Mouse (Mus musculus): ENCODE results near the gene Lmo3.

Lmo3 gene

GRCm38 (mm10) chr6:138581734-138582505, at the start of gene Lmo3:
Gene Lmo3 (minus strand): TSS chr6:138581968.
- DNase-seq (ENCODE audit: low spot score) = no peak

GRCm38 (mm10) chr6:138620786-138621185, 39.0 kb upstream of the Lmo3 start:
- no peak for DNase-seq (ENCODE audit: low spot score)

GRCm38 (mm10) chr6:138618396-138618795, 36.6 kb upstream of the Lmo3 start:
- DNase-seq (ENCODE audit: low spot score) = no peak

GRCm38 (mm10) chr6:138597016-138597415, 15.2 kb upstream of the Lmo3 start:
- DNase-seq (ENCODE audit: low spot score) = no peak

GRCm38 (mm10) chr6:138595991-138596698, 14.4 kb upstream of the Lmo3 start:
- no peak for DNase-seq (ENCODE audit: low spot score)

- no peak for DNase-seq (ENCODE audit: low spot score)
Measured at GRCm38 (mm10) chr6:138583314-138583713, 1.5 kb upstream of the Lmo3 start.

GRCm38 (mm10) chr6:138582506-138583000, 785 bp upstream of the Lmo3 start:
- no peak for DNase-seq (ENCODE audit: low spot score)

- DNase-seq (ENCODE audit: low spot score) = no peak
Measured at GRCm38 (mm10) chr6:138580491-138581076, 1.2 kb downstream of the Lmo3 start.

GRCm38 (mm10) chr6:138563416-138563815, 18.4 kb downstream of the Lmo3 start:
- no peak for DNase-seq (ENCODE audit: low spot score)

GRCm38 (mm10) chr6:138552144-138552543, 29.6 kb downstream of the Lmo3 start:
- DNase-seq (ENCODE audit: low spot score) = no peak

GRCm38 (mm10) chr6:138534879-138535278, 46.9 kb downstream of the Lmo3 start:
- DNase-seq (ENCODE audit: low spot score) = no peak

- DNase-seq (ENCODE audit: low spot score) = no peak
Measured at GRCm38 (mm10) chr6:138506642-138507041, 75.1 kb downstream of the Lmo3 start.

GRCm38 (mm10) chr6:138503946-138504345, 77.8 kb downstream of the Lmo3 start:
- DNase-seq (ENCODE audit: low spot score) = no peak

- DNase-seq (ENCODE audit: low spot score) = no peak
Measured at GRCm38 (mm10) chr6:138482834-138483233, 98.9 kb downstream of the Lmo3 start.

- DNase-seq (ENCODE audit: low spot score) = no peak
Measured at GRCm38 (mm10) chr6:138477611-138478010, 104.2 kb downstream of the Lmo3 start.

GRCm38 (mm10) chr6:138469204-138469603, 112.6 kb downstream of the Lmo3 start:
- no peak for DNase-seq (ENCODE audit: low spot score)

- DNase-seq (ENCODE audit: low spot score) = no peak
Measured at GRCm38 (mm10) chr6:138444515-138445048, 137.2 kb downstream of the Lmo3 start.

GRCm38 (mm10) chr6:138437351-138437750, 144.4 kb downstream of the Lmo3 start:
- DNase-seq (ENCODE audit: low spot score) = no peak

- no peak for DNase-seq (ENCODE audit: low spot score)
Measured at GRCm38 (mm10) chr6:138436813-138437212, 145.0 kb downstream of the Lmo3 start.

- no peak for DNase-seq (ENCODE audit: low spot score)
Measured at GRCm38 (mm10) chr6:138427394-138427793, 154.4 kb downstream of the Lmo3 start.

GRCm38 (mm10) chr6:138426894-138427293, 154.9 kb downstream of the Lmo3 start:
- no peak for DNase-seq (ENCODE audit: low spot score)

- no peak for DNase-seq (ENCODE audit: low spot score)
Measured at GRCm38 (mm10) chr6:138424514-138425225, 157.1 kb downstream of the Lmo3 start.
